33 mouse cellular contexts compared by ENCODE assay signal in the genomic region with DNA sequence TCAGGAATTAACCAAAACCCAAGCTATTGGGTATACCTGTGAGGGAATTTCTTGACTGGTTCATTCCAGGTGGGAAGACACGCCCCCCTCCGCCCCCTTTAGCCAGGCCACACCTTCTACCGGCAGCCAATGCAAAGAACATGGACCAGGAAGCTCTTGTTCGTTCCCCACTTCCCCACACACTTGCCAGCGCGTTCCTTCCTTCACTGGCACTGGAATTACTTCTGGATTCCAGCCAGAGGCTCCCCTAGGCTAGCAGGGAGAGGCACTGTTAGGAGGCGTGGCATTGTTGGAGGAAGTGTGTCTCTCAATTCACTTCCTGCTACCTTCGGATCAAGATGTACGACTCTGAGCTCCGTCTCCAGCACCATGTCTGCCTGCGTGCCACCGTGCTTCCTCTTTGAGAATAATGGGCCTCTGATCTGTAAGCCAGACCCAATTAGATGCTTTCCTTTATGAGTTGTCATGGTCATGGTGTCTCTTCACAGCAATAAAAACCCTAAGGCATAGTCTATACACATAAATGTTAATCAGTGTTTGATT. TPM values are rescaled to one million over a fixed set of nuclear protein-coding genes. Genes with fewer than 3 reads are reported as not detected.
DNase-seq lines count a peak whose midpoint lies in the region; ATAC-seq and TF ChIP-seq lines count a peak whose summit lies in the region.
"Had no signal": no experiment of that assay in that cellular context is flagged by ENCODE, and none has a peak within 500 bp of the region (broad histone marks: within the 10 kb centered on the region; RNA-seq: fewer than 3 reads in every experiment).

No protein-coding gene starts in this region.

- H3K4me1 ChIP-seq in liver, postnatal 0 days (ENCODE audit: insufficient read depth), result no peaks in the 10 kb centered on the region
- H3K4me1 ChIP-seq in liver, embryonic 11.5 days (replicated peaks; ENCODE audit: control insufficient read depth, insufficient read depth, low read length), result no peaks in the 10 kb centered on the region
- H3K4me1 ChIP-seq in midbrain, embryonic 15.5 days, result peaks cover 3% of the 10 kb centered on the region; the same call in 1 of the 2 replicates
- H3K4me1 ChIP-seq: embryonic facial prominence, embryonic 15.5 days; heart, embryonic 13.5 days; hindbrain, embryonic 12.5 days; lung, embryonic 15.5 days; midbrain, embryonic 12.5 days; stomach, embryonic 15.5 days had no signal

- no peaks in the 10 kb centered on the region for H3K27me3 ChIP-seq in liver, postnatal 0 days (ENCODE audit: insufficient read depth, low read length)
- no peaks in the 10 kb centered on the region for H3K27me3 ChIP-seq in liver, embryonic 11.5 days (replicated peaks; ENCODE audit: control insufficient read depth, insufficient read depth, low read length)
- no peaks in the 10 kb centered on the region for H3K27me3 ChIP-seq in midbrain, embryonic 15.5 days (replicated peaks)
- H3K27me3 ChIP-seq: heart, embryonic 13.5 days; hindbrain, embryonic 12.5 days; lung, embryonic 15.5 days; midbrain, embryonic 12.5 days; neural tube, embryonic 13.5 days; stomach, embryonic 15.5 days had no signal

- no peak overlapping the region for H3K4me3 ChIP-seq in liver, postnatal 0 days (ENCODE audit: low read depth, low read length)
- H3K4me3 ChIP-seq in liver, embryonic 11.5 days (ENCODE audit: low read depth, low read length), result no peak overlapping the region
- H3K4me3 ChIP-seq in midbrain, embryonic 15.5 days, result no peak overlapping the region
- H3K4me3 ChIP-seq: embryonic facial prominence, embryonic 15.5 days; heart, embryonic 13.5 days; hindbrain, embryonic 12.5 days; layer of hippocampus, adult 2 months; lung, embryonic 15.5 days; midbrain, embryonic 12.5 days; myocyte; neural tube, embryonic 13.5 days; stomach, embryonic 15.5 days had no signal

- TF ChIP-seq CTCF in liver, postnatal 0 days (IDR thresholded peaks at IDR 0.05; ENCODE audit: low read depth), result no peak

- no peak overlapping the region for H3K9ac ChIP-seq in liver, postnatal 0 days (replicated peaks)
- no peak overlapping the region for H3K9ac ChIP-seq in liver, embryonic 11.5 days (ENCODE audit: low read depth, low read length)
- H3K9ac ChIP-seq in midbrain, embryonic 15.5 days, result no peak overlapping the region
- H3K9ac ChIP-seq: embryonic facial prominence, embryonic 15.5 days; heart, embryonic 13.5 days; hindbrain, embryonic 12.5 days; liver, embryonic 14.5 days; lung, embryonic 15.5 days; midbrain, embryonic 12.5 days; neural tube, embryonic 13.5 days; stomach, embryonic 15.5 days had no signal

- no peak for DNase-seq in liver, postnatal 0 days
- DNase-seq in liver, embryonic 11.5 days (ENCODE audit: low spot score), result no peak
- peak; percentile 93 for DNase-seq in R1 (ENCODE audit: low read depth, low spot score)
- DNase-seq in layer of hippocampus, postnatal 25 days (ENCODE audit: extremely low spot score in 1 of 2, low spot score in 1 of 2), result no peak
- no peak for DNase-seq in embryo, embryonic 10 days (ENCODE audit: low spot score)
- DNase-seq: adrenal gland, postnatal 14 days; cerebellum, adult 2 months; cerebellum, postnatal 25 days; gastrocnemius, postnatal 14 days; heart, adult 18-20 months; heart, postnatal 14 days; kidney, adult 8-10 months; kidney, postnatal 14 days; right cerebral cortex, adult 18-20 months; right cerebral cortex, postnatal 4 days; thymus, adult 18-20 months; thymus, postnatal 36 days had no signal

- no peak for TF ChIP-seq EP300 in liver, postnatal 0 days (IDR thresholded peaks at IDR 0.05; ENCODE audit: low read depth)

- H3K36me3 ChIP-seq in liver, postnatal 0 days (replicated peaks; ENCODE audit: insufficient read depth, low read length), result no peaks in the 10 kb centered on the region
- no peaks in the 10 kb centered on the region for H3K36me3 ChIP-seq in liver, embryonic 11.5 days (ENCODE audit: control insufficient read depth, insufficient read depth, low read length)
- no peaks in the 10 kb centered on the region for H3K36me3 ChIP-seq in midbrain, embryonic 15.5 days (replicated peaks)
- H3K36me3 ChIP-seq: embryonic facial prominence, embryonic 15.5 days; heart, embryonic 13.5 days; hindbrain, embryonic 12.5 days; lung, embryonic 15.5 days; midbrain, embryonic 12.5 days; neural tube, embryonic 13.5 days; stomach, embryonic 15.5 days had no signal

- peak; percentile 35; the same call in 1 of the 2 replicates for ATAC-seq in liver, postnatal 0 days
- no peak for ATAC-seq in liver, embryonic 11.5 days (replicated peaks; ENCODE audit: low FRiP score)
- ATAC-seq in megakaryocyte, adult 5-6 weeks (ENCODE audit: poor library complexity, severe bottlenecking), result peak; percentile 81
- no peak for ATAC-seq in midbrain, embryonic 15.5 days (replicated peaks)
- ATAC-seq: CD4-positive, CD25-positive, alpha-beta regulatory T cell, adult 4 months; forebrain, embryonic 16.5 days; inflammation-experienced regulatory T-cells, adult 6 months had no signal

- no peaks in the 10 kb centered on the region for H3K9me3 ChIP-seq in liver, postnatal 0 days (ENCODE audit: low read length)
- H3K9me3 ChIP-seq in liver, embryonic 11.5 days (ENCODE audit: control insufficient read depth, low read length), result no peaks in the 10 kb centered on the region
- no peaks in the 10 kb centered on the region for H3K9me3 ChIP-seq in midbrain, embryonic 15.5 days
- H3K9me3 ChIP-seq: embryonic facial prominence, embryonic 15.5 days; heart, embryonic 13.5 days; hindbrain, embryonic 12.5 days; lung, embryonic 15.5 days; midbrain, embryonic 12.5 days; neural tube, embryonic 13.5 days; stomach, embryonic 15.5 days had no signal

- WGBS in liver, postnatal 0 days (ENCODE audit: insufficient replicate concordance), result 64% methylated on average over 12 of the region's 12 CpGs
- 71% methylated on average over 12 of the region's 12 CpGs for WGBS in liver, embryonic 11.5 days
- WGBS in midbrain, embryonic 15.5 days, result 92% methylated on average over 12 of the region's 12 CpGs

- no peak overlapping the region for H3K27ac ChIP-seq in liver, postnatal 0 days (ENCODE audit: low read depth)
- no peak overlapping the region for H3K27ac ChIP-seq in liver, embryonic 11.5 days (ENCODE audit: low read depth, low read length)
- H3K27ac ChIP-seq in midbrain, embryonic 15.5 days, result no peak overlapping the region
- H3K27ac ChIP-seq: embryonic facial prominence, embryonic 15.5 days; heart, embryonic 13.5 days; hindbrain, embryonic 12.5 days; layer of hippocampus, adult 2 months; liver, embryonic 14.5 days; lung, embryonic 15.5 days; macrophage; midbrain, embryonic 12.5 days; neural tube, embryonic 13.5 days; stomach, embryonic 15.5 days had no signal

- no peak overlapping the region for H3K4me2 ChIP-seq in liver, postnatal 0 days (ENCODE audit: low read depth, low read length)
- H3K4me2 ChIP-seq in liver, embryonic 11.5 days, result no peak overlapping the region
- no peak overlapping the region for H3K4me2 ChIP-seq in midbrain, embryonic 15.5 days
- H3K4me2 ChIP-seq: embryonic facial prominence, embryonic 15.5 days; heart, embryonic 13.5 days; hindbrain, embryonic 12.5 days; lung, embryonic 15.5 days; midbrain, embryonic 12.5 days; neural tube, embryonic 13.5 days; stomach, embryonic 15.5 days had no signal

RNA-seq across cellular contexts. Expression of gene Helb, which starts 23.3 kb away (rescaled TPM):
- polyA plus RNA-seq in liver, postnatal 0 days (2015; fragmentation: Nextera tagmentation; extraction: Ambion mirVana), result 3.6 and 5.0 TPM in 2 replicates
- polyA plus RNA-seq in liver, embryonic 11.5 days (2014; fragmentation: Nextera tagmentation; extraction: Ambion mirVana), result 12.1 and 12.5 TPM in 2 replicates
- total RNA-seq in megakaryocyte, adult 5-6 weeks (2015), result 16.4 and 17.0 TPM in 2 replicates
- total RNA-seq in megakaryocyte, adult 5-6 weeks (2017), result 32.7 and 33.9 TPM in 2 replicates
- 1 to 10 TPM; 3.8 to 4.8 TPM for total RNA-seq in layer of hippocampus, postnatal 25 days (2021)
- polyA plus RNA-seq in midbrain, embryonic 15.5 days (2015; fragmentation: Nextera tagmentation; extraction: Ambion mirVana), result 2.1 and 2.2 TPM in 2 replicates

Comparison
In these comparisons a context has a peak if more than half of its experiments do, and no peak if none do; other contexts are left out.
1. ATAC-seq: peak in liver, postnatal 0 days (single experiment) and megakaryocyte, adult 5-6 weeks (single experiment); none in liver, embryonic 11.5 days (single experiment) and midbrain, embryonic 15.5 days (single experiment).